Mouse (Mus musculus) testis, adult 2 months (tissue): ENCODE measurements around the gene Ccdc171. TPM values are rescaled to one million over a fixed set of nuclear protein-coding genes. Genes with fewer than 3 reads are reported as not detected.
"Not testable (repeated sequence)": the region's sequence is repeated elsewhere in the genome, so short reads cannot be mapped to it uniquely, and the experiment has no call there.

Experiments used
- H3K27ac ChIP-seq: fragments of 200-500 bp; 2 replicates; pipeline ENCODE4 v1.5.1; 2012; ENCODE audit warnings: low read depth, low read length; ENCODE audit not compliant: control insufficient read depth, insufficient read depth
- H3K27me3 ChIP-seq: fragments of 200-500 bp; 2 replicates; pipeline ENCODE4 v1.6.1; 2012; ENCODE audit warnings: mild to moderate bottlenecking, low read length, moderate library complexity; ENCODE audit not compliant: control insufficient read depth, insufficient read depth
- H3K36me3 ChIP-seq: fragments of 200-500 bp; 2 replicates; pipeline ENCODE4 v1.6.1; 2012; ENCODE audit warnings: mild to moderate bottlenecking, low read length; ENCODE audit not compliant: control insufficient read depth, insufficient read depth
- H3K4me1 ChIP-seq: fragments of 200-500 bp; 2 replicates; pipeline ENCODE4 v1.6.1; 2012; ENCODE audit warnings: low read length; ENCODE audit not compliant: control insufficient read depth, insufficient read depth
- H3K4me3 ChIP-seq: fragments of 200-500 bp; 2 replicates; pipeline ENCODE4 v1.5.1; 2012; ENCODE audit warnings: low read depth, mild to moderate bottlenecking, low read length, moderate library complexity, mixed read lengths; ENCODE audit not compliant: control insufficient read depth
- CTCF ChIP-seq: fragments of 200-500 bp; IDR thresholded peaks from 2 replicates; pipeline ENCODE4 v1.5.1; 2012; ENCODE audit warnings: low read depth, mild to moderate bottlenecking, inconsistent platforms, low read length, moderate library complexity; ENCODE audit not compliant: control insufficient read depth, insufficient read depth, insufficient replicate concordance
- POLR2A ChIP-seq: fragments of 200-500 bp; IDR thresholded peaks from 2 replicates; pipeline ENCODE4 v1.6.1; 2012; ENCODE audit warnings: low read depth, mild to moderate bottlenecking, inconsistent platforms, low read length, moderate library complexity; ENCODE audit not compliant: control insufficient read depth
- polyA plus RNA-seq: library from polyadenylated mRNA; depleted of rRNA; stranded (reverse); fragments of >200 nt; gene quantifications from 2 replicates; pipeline ENCODE4 v1.2.3, GENCODE M21; 2012

Ccdc171 gene
- polyA plus RNA-seq, 1 experiment = 17.0 TPM

DNA sequence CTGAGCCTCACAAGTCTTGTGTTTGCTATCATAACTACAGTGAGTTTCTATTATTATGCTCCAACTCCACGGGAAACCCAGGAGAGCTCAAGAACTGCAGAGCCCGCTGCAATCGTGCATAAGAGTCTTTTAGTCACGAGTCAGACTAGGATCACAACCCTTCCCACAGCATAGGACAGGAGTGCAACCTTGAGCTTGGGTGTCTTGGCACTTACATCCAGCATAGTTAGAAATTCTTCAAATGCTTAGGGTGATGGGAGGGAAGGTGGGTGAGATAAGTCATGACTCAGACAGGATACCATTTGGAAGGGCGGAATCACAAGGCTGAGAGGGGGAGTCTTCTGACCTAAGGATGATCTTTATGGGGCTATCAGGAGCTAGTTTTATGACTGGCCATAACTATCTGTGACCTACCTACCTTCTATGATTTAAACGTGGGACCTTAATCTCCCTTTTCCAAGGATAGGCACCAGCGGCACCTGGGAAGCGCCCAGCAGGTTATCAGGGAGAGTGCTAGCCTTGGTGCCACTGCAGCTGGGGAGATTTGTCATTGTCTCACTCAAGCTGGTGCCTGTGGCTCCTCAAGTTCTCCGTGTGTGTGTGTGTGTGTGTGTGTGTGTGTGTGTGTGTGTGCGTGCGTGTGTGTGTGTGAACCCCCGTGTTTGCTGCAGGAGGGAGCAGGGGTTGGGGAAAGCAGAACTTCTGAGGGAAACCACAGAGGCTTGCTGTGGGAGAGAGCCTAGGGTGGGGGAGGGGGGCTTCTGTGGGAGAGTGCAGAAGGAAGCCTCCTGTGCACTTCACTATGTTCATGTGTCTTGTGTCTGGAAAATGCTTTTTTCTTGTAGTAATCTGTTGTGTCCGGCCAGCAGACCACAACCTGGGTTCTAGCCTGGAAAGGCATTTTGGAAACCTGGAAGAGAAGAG lies 42.1 kb downstream of the Ccdc171 start:
- Histone ChIP-seq H3K36me3 (no peaks in the 10 kb centered on the region), H3K4me1 (no peaks in the 10 kb centered on the region), H3K4me3 (no peak overlapping the region), H3K27me3 (no peaks in the 10 kb centered on the region), H3K27ac (no peak overlapping the region)
- TF ChIP-seq POLR2A (no peak), CTCF (no peak)

DNA sequence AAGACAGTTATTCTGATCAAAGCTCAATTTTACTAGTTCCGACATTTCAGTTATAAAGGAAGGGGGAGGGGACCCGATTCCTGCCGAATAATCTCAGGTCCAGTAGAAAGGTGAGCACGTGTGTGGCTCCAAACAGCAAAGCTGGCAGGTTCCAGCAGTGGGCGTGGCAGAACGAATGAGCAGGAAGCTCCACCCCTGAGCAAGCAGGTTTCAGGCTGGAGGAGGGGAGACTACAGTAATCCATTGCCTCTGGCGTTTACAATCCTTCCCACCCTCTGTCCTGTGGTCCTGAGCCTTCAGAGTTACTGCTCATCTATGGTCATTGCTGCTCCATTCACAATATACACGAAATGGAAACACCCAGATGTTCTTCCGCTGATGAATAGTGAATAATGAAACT lies 42.8 kb downstream of the Ccdc171 start:
- not testable (repeated sequence) for H3K36me3 ChIP-seq, H3K4me1 ChIP-seq, H3K4me3 ChIP-seq, H3K27ac ChIP-seq, H3K27me3 ChIP-seq

DNA sequence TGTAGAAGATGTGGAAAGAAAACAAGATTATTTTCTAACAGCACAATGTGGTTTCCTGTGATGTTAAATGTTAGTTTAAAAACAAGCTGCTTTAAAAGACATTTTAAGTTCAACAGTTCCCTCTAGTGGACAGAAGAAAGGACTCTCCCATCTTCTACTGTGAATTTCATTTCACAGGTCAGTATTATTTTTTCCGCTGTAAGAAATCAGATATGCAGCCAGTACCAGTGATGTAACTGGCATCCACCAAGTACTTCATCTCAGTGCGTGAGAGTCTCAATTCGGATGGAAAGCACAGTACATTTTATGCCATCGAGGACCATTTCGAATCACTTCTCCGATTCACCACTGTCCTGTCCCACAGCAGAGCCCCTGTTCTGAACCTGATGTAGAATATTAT lies 45.2 kb downstream of the Ccdc171 start:
- H3K4me3 ChIP-seq = no peak overlapping the region
- no peaks in the 10 kb centered on the region for H3K4me1 ChIP-seq
- TF ChIP-seq CTCF = no peak
- no peak for TF ChIP-seq POLR2A
- H3K36me3 ChIP-seq = no peaks in the 10 kb centered on the region
- H3K27ac ChIP-seq = no peak overlapping the region
- H3K27me3 ChIP-seq = no peaks in the 10 kb centered on the region

DNA sequence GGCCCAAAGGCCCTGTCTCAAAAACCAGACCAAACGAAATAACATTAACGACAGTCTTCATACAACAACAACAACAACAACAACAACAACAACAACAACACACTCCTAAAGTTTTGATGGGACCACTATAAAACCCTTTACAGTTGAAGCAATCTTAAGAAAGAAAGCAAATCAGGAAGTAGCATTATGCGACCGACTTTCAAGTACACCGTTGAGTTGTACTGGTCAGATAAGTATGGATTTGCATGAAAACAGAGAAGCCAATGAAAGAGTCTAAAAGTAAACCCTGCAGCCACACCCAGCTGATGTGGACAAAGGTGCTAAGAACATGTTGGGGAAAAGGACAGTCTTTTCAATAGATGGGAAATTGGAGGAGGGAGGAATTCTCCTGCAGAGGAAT lies 45.7 kb downstream of the Ccdc171 start:
- Histone ChIP-seq H3K27ac (no peak overlapping the region), H3K4me1 (no peaks in the 10 kb centered on the region), H3K27me3 (no peaks in the 10 kb centered on the region), H3K36me3 (no peaks in the 10 kb centered on the region), H3K4me3 (no peak overlapping the region)
- TF ChIP-seq POLR2A = no peak

DNA sequence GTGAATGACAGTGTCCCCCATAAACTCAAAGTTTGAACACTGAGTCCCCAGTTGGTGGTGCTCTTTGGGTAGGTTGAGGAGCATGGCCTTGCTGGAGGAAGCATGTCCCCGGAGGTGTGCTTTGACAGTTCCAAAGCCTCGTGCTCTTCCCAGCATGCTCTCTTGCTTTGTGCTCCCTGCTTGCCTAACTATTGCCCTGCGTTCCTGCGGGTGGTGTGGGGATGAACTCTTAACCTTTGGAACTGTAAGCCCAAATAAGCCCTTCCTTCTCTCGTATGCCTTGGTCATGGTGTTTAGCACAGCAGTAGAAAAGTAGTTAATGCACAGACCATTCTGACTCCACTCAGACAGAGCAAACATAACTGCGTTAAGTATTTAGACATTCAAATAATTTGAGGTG lies 47.2 kb downstream of the Ccdc171 start:
- H3K4me1 ChIP-seq = no peaks in the 10 kb centered on the region
- TF ChIP-seq CTCF (no peak), POLR2A (no peak)
- no peaks in the 10 kb centered on the region for H3K27me3 ChIP-seq
- H3K4me3 ChIP-seq = no peak overlapping the region
- H3K36me3 ChIP-seq = no peaks in the 10 kb centered on the region
- no peak overlapping the region for H3K27ac ChIP-seq

DNA sequence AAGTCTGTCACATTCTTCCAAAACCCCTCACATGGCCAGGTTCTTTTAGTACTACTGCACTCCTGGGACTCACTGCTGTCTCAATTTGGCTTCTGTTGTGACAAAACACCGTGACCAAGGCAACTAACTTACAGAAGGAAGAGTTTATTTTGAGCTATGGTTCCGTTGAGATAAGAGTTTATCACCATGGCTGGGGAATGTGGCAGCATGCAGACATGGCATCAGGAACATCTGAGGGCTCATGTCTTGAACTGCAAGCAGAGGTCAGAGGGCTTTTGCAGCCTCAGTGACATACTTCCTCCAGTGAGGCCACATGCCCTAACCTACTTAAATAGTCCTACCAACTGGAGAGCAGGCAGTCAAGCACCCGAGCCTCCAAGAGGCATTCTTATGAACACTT lies 51.0 kb downstream of the Ccdc171 start:
- H3K27me3 ChIP-seq = no peaks in the 10 kb centered on the region
- no peak overlapping the region for H3K27ac ChIP-seq
- no peaks in the 10 kb centered on the region for H3K36me3 ChIP-seq
- H3K4me1 ChIP-seq = no peaks in the 10 kb centered on the region
- no peak overlapping the region for H3K4me3 ChIP-seq
- TF ChIP-seq POLR2A (no peak), CTCF (no peak)

DNA sequence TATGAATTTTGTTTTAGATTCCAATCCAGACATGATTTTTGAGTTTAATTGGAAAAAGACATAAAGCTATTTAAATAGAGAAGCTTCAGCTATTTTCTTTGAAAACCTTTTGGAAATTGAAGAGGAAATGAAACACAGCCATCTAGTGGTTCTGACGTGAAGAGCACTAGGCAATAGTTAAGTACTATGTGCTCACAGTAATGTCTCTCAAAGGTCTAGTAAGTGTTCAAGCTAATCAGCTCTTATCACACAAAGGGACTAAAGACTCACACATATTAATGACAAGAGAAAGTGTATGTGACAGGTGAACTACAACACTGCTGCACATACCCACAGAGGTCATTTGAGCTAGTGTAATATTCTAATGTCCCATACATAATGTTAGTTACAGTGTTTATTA lies 54.8 kb downstream of the Ccdc171 start:
- Histone ChIP-seq H3K27ac (no peak overlapping the region), H3K4me3 (no peak overlapping the region), H3K27me3 (no peaks in the 10 kb centered on the region), H3K4me1 (no peaks in the 10 kb centered on the region), H3K36me3 (no peaks in the 10 kb centered on the region)
- TF ChIP-seq POLR2A (no peak), CTCF (no peak)

DNA sequence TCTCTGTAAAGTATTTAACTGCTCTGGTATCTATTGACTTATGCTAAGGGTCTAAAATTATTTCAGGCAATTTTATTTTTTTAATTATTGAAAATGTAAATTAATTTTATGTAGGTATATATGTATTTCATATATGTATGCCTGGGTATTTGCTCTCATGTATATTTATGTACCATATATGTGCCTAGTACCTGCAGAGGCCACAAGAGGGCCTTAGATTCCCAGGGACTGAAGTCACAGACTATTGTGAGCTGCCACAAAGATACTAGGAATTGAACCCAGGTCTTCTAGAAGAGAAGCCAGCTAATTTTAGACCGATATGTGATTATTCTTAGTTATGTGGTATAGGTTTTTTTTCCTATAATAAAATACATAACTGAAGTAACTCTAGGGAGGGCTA lies 62.2 kb downstream of the Ccdc171 start:
- TF ChIP-seq POLR2A (no peak), CTCF (no peak)

More for the DNA sequence above, 62.2 kb downstream of the Ccdc171 start:
- no peaks in the 10 kb centered on the region for H3K27me3 ChIP-seq
- no peak overlapping the region for H3K4me3 ChIP-seq
- H3K27ac ChIP-seq = no peak overlapping the region
- H3K36me3 ChIP-seq = no peaks in the 10 kb centered on the region
- H3K4me1 ChIP-seq = no peaks in the 10 kb centered on the region
